Mouse (Mus musculus) stomach, embryonic 16.5 days (tissue): ENCODE data around the gene Nfic. TPM values are rescaled to one million over a fixed set of nuclear protein-coding genes. Genes with fewer than 3 reads are reported as not detected.

Experiments used
- ATAC-seq: fragments of 200-750 bp; cut with Nextera tagmentation; 2 replicates; pipeline ENCODE4 v1.8.0; 2017; ENCODE audit warnings: moderate number of reproducible peaks, moderate TSS enrichment; ENCODE audit not compliant: insufficient read depth, low FRiP score
- H3K27ac ChIP-seq: fragments of 300-500 bp; sonication (generic); 2 replicates; pipeline ENCODE4 v1.5.1; 2014; ENCODE audit warnings: low read length
- H3K27me3 ChIP-seq: fragments of 300-500 bp; sonication (generic); 2 replicates; pipeline ENCODE4 v1.6.1; 2014; ENCODE audit warnings: low read length, control low read depth, mixed read lengths; ENCODE audit not compliant: control insufficient read depth, insufficient read depth
- H3K36me3 ChIP-seq: fragments of 300-500 bp; sonication (generic); 2 replicates; pipeline ENCODE4 v1.6.1; 2014; ENCODE audit warnings: low read length; ENCODE audit not compliant: control insufficient read depth, insufficient read depth
- H3K4me1 ChIP-seq: fragments of 300-500 bp; sonication (generic); 2 replicates; pipeline ENCODE4 v1.6.1; 2014; ENCODE audit warnings: low read length, control low read depth, mixed read lengths; ENCODE audit not compliant: control insufficient read depth, insufficient read depth
- H3K4me2 ChIP-seq: fragments of 300-500 bp; sonication (generic); 2 replicates; pipeline ENCODE4 v1.6.1; 2014; ENCODE audit warnings: low read depth, low read length, mixed read lengths
- H3K4me3 ChIP-seq: fragments of 300-500 bp; sonication (generic); replicated peaks from 2 replicates; pipeline ENCODE4 v1.5.1; 2014; ENCODE audit warnings: mild to moderate bottlenecking, low read length
- H3K9ac ChIP-seq: fragments of 300-500 bp; sonication (generic); 2 replicates; pipeline ENCODE4 v1.6.1; 2014; ENCODE audit warnings: low read length
- H3K9me3 ChIP-seq: fragments of 300-500 bp; sonication (generic); replicated peaks from 2 replicates; pipeline ENCODE4 v1.6.1; 2016; ENCODE audit warnings: low read length, control low read depth; ENCODE audit not compliant: control insufficient read depth
- WGBS: fragments of 180-500 bp; shearing (Covaris S2); extraction: QIAGEN DNeasy Blood & Tissue Kit; methylation state at CpG from one replicate; pipeline ENCODE4 v1.1.7; 2014; 5-methylcytosine and 5-hydroxymethylcytosine counted together
- polyA plus RNA-seq: library from polyadenylated mRNA; unstranded; fragments of >200 nt; fragmentation: Nextera tagmentation; extraction: Ambion mirVana; gene quantifications from 2 replicates; pipeline ENCODE4 v1.2.1, GENCODE M21; 2015

Gene Nfic
- polyA plus RNA-seq, 1 experiment from 2014 or later: 74.8 TPM

- H3K4me2 ChIP-seq: peak within 1 kb of the TSS; percentile 95
- H3K9ac ChIP-seq: peak within 1 kb of the TSS; percentile 87
- peaks cover 14% of the 10 kb centered on the region for H3K36me3 ChIP-seq
- peak; percentile 95 for ATAC-seq
- H3K4me3 ChIP-seq: peak within 1 kb of the TSS; percentile 88
- WGBS: under 1% methylated on average over 45 of the region's 45 CpGs
- no peaks in the 10 kb centered on the region for H3K27me3 ChIP-seq
- H3K4me1 ChIP-seq: peaks cover 17% of the 10 kb centered on the region
- H3K27ac ChIP-seq: peak within 1 kb of the TSS; percentile 83
- H3K9me3 ChIP-seq: no peaks in the 10 kb centered on the region
Measured at GRCm38 (mm10) chr10:81496264-81496901, 40.9 kb upstream of the Nfic start, which contains the start of gene Ncln. Gene Ncln (minus strand): TSS chr10:81496392.

GRCm38 (mm10) chr10:81495616-81496263 lies 40.3 kb upstream of the Nfic start:
- 1% methylated on average over 41 of the region's 41 CpGs for WGBS
- peaks cover 14% of the 10 kb centered on the region for H3K36me3 ChIP-seq

GRCm38 (mm10) chr10:81495151-81495550 lies 39.7 kb upstream of the Nfic start:
- H3K36me3 ChIP-seq: peaks cover 14% of the 10 kb centered on the region
- H3K9me3 ChIP-seq: no peaks in the 10 kb centered on the region
- peak overlapping the region; percentile 95 for H3K4me2 ChIP-seq
- H3K4me3 ChIP-seq: peak overlapping the region; percentile 88
- WGBS: 64% methylated on average over 6 of the region's 6 CpGs
- no peaks in the 10 kb centered on the region for H3K27me3 ChIP-seq
- ATAC-seq: no peak
- no peak overlapping the region; the same call in 1 of the 2 replicates for H3K27ac ChIP-seq
- H3K4me1 ChIP-seq: peaks cover 17% of the 10 kb centered on the region
- H3K9ac ChIP-seq: peak overlapping the region; percentile 87

More at GRCm38 (mm10) chr10:81495616-81496263, 40.3 kb upstream of the Nfic start:
- H3K9me3 ChIP-seq: no peaks in the 10 kb centered on the region
- ATAC-seq: peak; percentile 9; the same call in 1 of the 2 replicates
- peak overlapping the region; percentile 61; the same call in 1 of the 2 replicates for H3K27ac ChIP-seq
- peak overlapping the region; percentile 95 for H3K4me2 ChIP-seq
- peaks cover 17% of the 10 kb centered on the region for H3K4me1 ChIP-seq
- no peaks in the 10 kb centered on the region for H3K27me3 ChIP-seq
- peak overlapping the region; percentile 88 for H3K4me3 ChIP-seq
- H3K9ac ChIP-seq: peak overlapping the region; percentile 87

- WGBS: 81% methylated on average over 11 of the region's 11 CpGs
- peak overlapping the region; percentile 88 for H3K4me3 ChIP-seq
- peak overlapping the region; percentile 95 for H3K4me2 ChIP-seq
- no peak overlapping the region; the same call in 1 of the 2 replicates for H3K27ac ChIP-seq
- no peaks in the 10 kb centered on the region for H3K9me3 ChIP-seq
- ATAC-seq: no peak
- H3K9ac ChIP-seq: peak overlapping the region; percentile 34
- peaks cover 17% of the 10 kb centered on the region for H3K4me1 ChIP-seq
- no peaks in the 10 kb centered on the region for H3K27me3 ChIP-seq
- peaks cover 18% of the 10 kb centered on the region for H3K36me3 ChIP-seq
Measured at GRCm38 (mm10) chr10:81494260-81495041, 39.0 kb upstream of the Nfic start.

- no peak overlapping the region for H3K4me2 ChIP-seq
- H3K9me3 ChIP-seq: no peaks in the 10 kb centered on the region
- ATAC-seq: no peak
- no peak overlapping the region for H3K9ac ChIP-seq
- H3K27me3 ChIP-seq: no peaks in the 10 kb centered on the region
- peaks cover 17% of the 10 kb centered on the region for H3K4me1 ChIP-seq
- H3K36me3 ChIP-seq: peaks cover 22% of the 10 kb centered on the region
- H3K4me3 ChIP-seq: no peak overlapping the region
- 74% methylated on average over 8 of the region's 8 CpGs for WGBS
- no peak overlapping the region for H3K27ac ChIP-seq
Measured at GRCm38 (mm10) chr10:81493601-81494220, 38.3 kb upstream of the Nfic start.

- Histone ChIP-seq H3K4me3 (no peak overlapping the region), H3K27me3 (no peaks in the 10 kb centered on the region), H3K9me3 (no peaks in the 10 kb centered on the region), H3K27ac (no peak overlapping the region), H3K4me1 (peaks cover 17% of the 10 kb centered on the region), H3K9ac (no peak overlapping the region), H3K36me3 (peaks cover 22% of the 10 kb centered on the region), H3K4me2 (no peak overlapping the region)
- no peak for ATAC-seq
- WGBS: 87% methylated on average over 11 of the region's 11 CpGs
Measured at GRCm38 (mm10) chr10:81492606-81493240, 37.3 kb upstream of the Nfic start.

- 91% methylated on average over 9 of the region's 9 CpGs for WGBS
- peaks cover 25% of the 10 kb centered on the region for H3K36me3 ChIP-seq
- peaks cover 17% of the 10 kb centered on the region for H3K4me1 ChIP-seq
- no peak overlapping the region for H3K4me3 ChIP-seq
- no peaks in the 10 kb centered on the region for H3K9me3 ChIP-seq
- H3K27me3 ChIP-seq: no peaks in the 10 kb centered on the region
- H3K4me2 ChIP-seq: no peak overlapping the region
- no peak overlapping the region for H3K9ac ChIP-seq
- no peak for ATAC-seq
- no peak overlapping the region for H3K27ac ChIP-seq
Measured at GRCm38 (mm10) chr10:81491018-81491417, 35.6 kb upstream of the Nfic start.

GRCm38 (mm10) chr10:81489941-81490340 lies 34.5 kb upstream of the Nfic start:
- H3K9ac ChIP-seq: no peak overlapping the region
- no peak overlapping the region for H3K4me2 ChIP-seq
- no peak overlapping the region for H3K4me3 ChIP-seq
- peaks cover 11% of the 10 kb centered on the region for H3K4me1 ChIP-seq
- H3K36me3 ChIP-seq: peaks cover 25% of the 10 kb centered on the region
- no peaks in the 10 kb centered on the region for H3K9me3 ChIP-seq
- no peak overlapping the region for H3K27ac ChIP-seq
- no peaks in the 10 kb centered on the region for H3K27me3 ChIP-seq
- WGBS: 79% methylated on average over 14 of the region's 14 CpGs
- ATAC-seq: no peak
